Mouse (Mus musculus): ENCODE measurements around the gene Vmn1r48. TPM values are rescaled to one million over a fixed set of nuclear protein-coding genes. Genes with fewer than 3 reads are reported as not detected.
"Not testable (repeated sequence)": the region's sequence is repeated elsewhere in the genome, so short reads cannot be mapped to it uniquely, and the experiment has no call there.

Gene Vmn1r48
- polyA plus RNA-seq (2017; shearing (Covaris generic)) = not detected

DNA sequence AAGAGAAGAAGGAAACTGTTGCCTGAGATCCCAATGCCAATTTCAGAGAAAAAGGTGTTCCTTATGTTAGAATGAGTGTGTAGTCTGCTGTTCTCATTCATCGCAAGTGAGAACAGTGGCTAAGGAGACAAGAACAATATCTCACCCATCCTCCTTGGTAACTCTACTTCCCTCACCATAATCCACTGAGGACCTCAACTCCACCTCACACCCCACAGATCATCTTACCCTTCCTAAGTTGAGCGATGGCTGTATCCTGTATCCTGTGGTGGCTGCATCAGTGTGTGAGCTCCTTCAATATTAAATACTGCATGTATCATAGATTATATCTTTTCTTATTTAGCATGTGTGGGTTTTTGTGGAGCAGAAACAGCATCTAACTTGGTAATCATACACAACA, at the start of gene Vmn1r48:
Gene Vmn1r48 (minus strand): TSS at position 101 of the 400 bp plus-strand sequence.
- not testable (repeated sequence) for ATAC-seq

DNA sequence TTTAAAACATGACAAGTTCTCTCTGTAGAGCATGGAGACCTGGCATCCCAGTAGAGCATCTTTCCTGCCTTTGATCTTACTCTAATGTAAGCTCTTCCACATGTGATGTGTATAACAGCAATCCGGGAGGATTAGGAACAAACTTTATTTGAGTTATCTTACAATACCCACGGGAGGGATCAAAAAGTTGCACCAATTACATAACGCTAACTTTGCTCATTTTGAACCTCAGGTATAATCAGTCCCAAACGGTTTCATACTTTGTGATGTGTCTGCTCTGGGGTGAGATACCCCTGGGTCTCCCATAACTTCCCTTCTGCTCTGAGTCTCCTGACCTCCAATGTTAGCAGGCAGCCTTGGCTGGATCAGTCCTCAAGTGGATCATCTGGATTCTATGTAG, 41.8 kb upstream of the Vmn1r48 start, which contains the start of gene Vmn1r49:
Gene Vmn1r49 (minus strand): TSS at position 101 of the 400 bp plus-strand sequence.
- no peak for ATAC-seq

DNA sequence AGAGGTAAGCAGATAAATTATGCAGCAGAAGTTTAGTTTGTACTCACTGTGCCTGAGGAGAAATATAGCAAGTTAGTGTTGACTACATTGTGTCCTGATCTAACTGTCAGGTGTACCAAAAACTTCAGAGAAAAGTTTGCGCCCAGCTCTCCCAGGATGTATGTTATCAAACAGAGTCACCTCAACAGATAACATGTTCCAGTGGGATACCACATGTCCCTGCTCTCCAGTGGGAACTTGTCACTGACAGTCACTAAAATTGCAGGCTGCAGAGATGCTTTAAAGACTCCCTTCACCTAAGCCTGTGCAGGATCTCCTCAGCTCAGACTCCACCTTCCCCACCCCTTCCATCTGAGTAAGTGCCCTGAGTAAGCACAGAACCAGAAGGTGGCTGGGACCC, 20.8 kb downstream of the Vmn1r48 start, which contains the start of gene Vmn1r47:
Gene Vmn1r47 (plus strand): TSS at position 301 of the 400 bp plus-strand sequence.
- ATAC-seq = not testable (repeated sequence)

DNA sequence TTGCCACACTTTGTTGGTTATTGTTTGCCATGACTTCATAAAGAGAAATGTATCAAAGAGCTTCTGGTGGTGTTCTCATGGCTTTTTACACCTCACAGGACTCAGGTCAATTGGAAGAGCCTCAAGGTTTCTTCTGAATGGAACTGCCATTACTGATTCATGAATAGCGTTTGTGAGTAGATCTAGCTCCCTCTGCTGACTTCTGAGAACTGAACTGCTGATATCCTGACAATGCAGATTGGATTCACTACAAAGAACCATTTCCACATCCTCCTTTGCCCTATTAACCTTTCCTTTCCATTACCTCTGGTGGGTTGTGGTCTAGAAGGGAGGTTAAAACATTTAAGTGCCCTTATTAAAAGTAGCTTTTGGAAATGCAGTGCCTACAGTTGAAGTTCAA, 50.7 kb downstream of the Vmn1r48 start:
- ATAC-seq = no peak

Other genes with a start within 250 kb of the Vmn1r48 start
- gene Vmn1r42, start 160.4 kb downstream of the Vmn1r48 start, polyA plus RNA-seq (2017; shearing (Covaris generic)) = not detected
- gene Vmn1r43, start 160.4 kb downstream of the Vmn1r48 start, polyA plus RNA-seq (2017; shearing (Covaris generic)) = under 1 TPM in 1 of 2 experiments, not detected in 1; 0.04 TPM
- not detected for gene Vmn1r44, start 153.2 kb downstream of the Vmn1r48 start, polyA plus RNA-seq (2017; shearing (Covaris generic))
- gene Vmn1r45, start 96.2 kb downstream of the Vmn1r48 start, polyA plus RNA-seq (2017; shearing (Covaris generic)) = not detected
- under 1 TPM in 1 of 2 experiments, not detected in 1; 0.04 TPM for gene Vmn1r46, start 67.5 kb downstream of the Vmn1r48 start, polyA plus RNA-seq (2017; shearing (Covaris generic))
- gene Vmn1r47, start 20.7 kb downstream of the Vmn1r48 start, polyA plus RNA-seq (2017; shearing (Covaris generic)) = not detected
- gene Vmn1r49, start 41.7 kb upstream of the Vmn1r48 start, polyA plus RNA-seq (2017; shearing (Covaris generic)) = not detected
- gene Vmn1r50, start 64.6 kb upstream of the Vmn1r48 start, polyA plus RNA-seq (2017; shearing (Covaris generic)) = not detected
- gene Vmn1r51, start 85.8 kb upstream of the Vmn1r48 start, polyA plus RNA-seq (2017; shearing (Covaris generic)) = not detected
- not detected for gene Vmn1r52, start 138.0 kb upstream of the Vmn1r48 start, polyA plus RNA-seq (2017; shearing (Covaris generic))
- not detected for gene V1ra8, start 166.0 kb upstream of the Vmn1r48 start, polyA plus RNA-seq (2017; shearing (Covaris generic))
- gene Vmn1r53, start 187.6 kb upstream of the Vmn1r48 start, polyA plus RNA-seq (2017; shearing (Covaris generic)) = not detected
- gene Vmn1r54, start 209.5 kb upstream of the Vmn1r48 start, polyA plus RNA-seq (2017; shearing (Covaris generic)) = not detected